Mouse (Mus musculus) effector memory CD4-positive, alpha-beta T cell, adult 7 months (primary cell): ENCODE data around the gene Agbl2. TPM values are rescaled to one million over a fixed set of nuclear protein-coding genes. Genes with fewer than 3 reads are reported as not detected.

Experiments used
- polyA plus RNA-seq: library from polyadenylated mRNA; unstranded; fragments of 100-300 nt; shearing (Covaris generic); gene quantifications from one replicate; pipeline ENCODE4 v1.2.1, GENCODE M21; 2017

Agbl2 gene
- polyA plus RNA-seq: 0.23 TPM

DNA sequence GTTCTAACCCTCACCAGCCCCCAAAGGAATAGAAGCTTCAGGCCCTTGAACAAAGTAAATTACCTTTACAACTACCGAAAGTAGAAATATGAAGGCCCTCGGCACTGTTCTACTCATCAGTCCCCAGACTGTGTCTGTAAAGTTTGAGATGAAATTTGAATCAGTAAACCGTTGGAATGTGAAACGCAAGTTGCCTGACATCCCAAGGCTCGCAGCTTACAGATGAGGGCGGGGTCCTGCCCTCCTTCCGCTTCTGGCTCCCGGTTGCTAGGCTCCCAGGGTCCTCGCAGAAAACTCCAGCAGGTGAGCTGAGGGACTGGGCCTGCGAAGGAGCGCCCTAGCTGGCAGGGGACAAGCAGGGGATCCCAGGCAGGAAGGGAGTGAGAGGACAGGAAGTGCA lies at the start of gene Agbl2:
Agbl2 (plus strand) TSS at position 270 of the 400 bp plus-strand sequence.

DNA sequence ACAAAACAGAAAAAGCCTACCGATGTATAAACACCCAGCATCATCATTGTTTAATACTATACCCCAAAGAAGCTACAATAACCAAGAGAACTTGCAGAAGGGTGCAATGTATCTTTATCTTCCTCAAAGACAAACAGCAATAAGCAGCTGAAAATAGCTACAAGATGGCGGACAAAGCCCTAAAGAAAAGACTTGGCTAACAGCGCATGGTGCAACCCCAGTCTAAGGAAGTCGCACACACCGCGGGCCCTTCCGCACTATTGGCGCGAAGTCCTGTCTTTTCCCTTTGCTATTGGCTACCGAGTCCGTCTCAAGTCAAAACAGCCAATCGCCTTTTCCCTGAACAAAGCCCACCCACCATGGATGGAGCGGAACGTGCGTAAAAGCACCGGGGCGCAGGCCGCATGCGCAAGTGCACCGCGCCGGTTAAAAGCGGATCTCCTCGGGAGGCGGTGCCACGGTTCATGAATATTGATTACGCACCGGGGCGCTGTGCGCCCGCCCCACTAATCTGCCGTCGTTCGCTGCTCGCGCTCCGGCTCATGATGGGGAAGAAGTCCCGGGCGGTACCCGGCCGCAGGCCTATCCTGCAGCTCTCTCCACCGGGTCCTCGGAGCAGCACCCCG lies 37.4 kb upstream of the Agbl2 start, which contains the start of gene Fnbp4:
Fnbp4 (plus strand) TSS at position 318 of the 626 bp plus-strand sequence.

DNA sequence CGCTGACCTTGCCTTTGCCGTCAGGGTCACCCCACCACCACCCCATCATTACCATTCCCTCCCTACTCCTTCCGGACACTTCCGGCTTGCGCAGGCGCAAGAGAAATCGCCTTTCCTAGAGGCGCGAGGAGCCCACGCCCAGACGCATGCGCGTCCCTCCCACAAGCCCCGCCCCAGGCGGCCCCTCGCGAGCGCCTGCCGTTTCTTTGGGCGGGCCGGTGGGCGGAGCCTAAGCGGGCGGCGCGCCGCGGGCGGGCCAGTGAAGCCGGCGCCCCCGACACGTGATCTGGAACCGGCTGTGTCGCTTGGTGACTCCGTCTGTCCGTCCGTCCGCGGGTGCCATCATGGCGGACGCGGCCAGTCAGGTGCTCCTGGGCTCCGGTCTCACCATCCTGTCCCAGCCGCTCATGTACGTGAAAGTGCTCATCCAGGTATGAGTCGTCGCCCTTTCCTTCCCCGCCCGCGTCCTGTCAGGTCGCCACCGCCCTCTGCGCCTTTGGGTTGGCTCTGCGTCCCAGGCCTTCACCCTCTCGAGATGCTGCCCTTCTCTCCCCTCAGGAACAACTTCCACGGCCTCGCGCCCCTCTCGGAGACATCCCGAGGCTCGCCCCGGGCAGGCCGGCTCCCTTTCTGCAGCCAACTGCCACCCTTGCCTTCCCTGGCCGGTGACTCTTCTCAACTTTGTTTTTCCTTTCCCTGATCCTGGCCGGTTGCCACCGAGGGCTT lies 64.6 kb downstream of the Agbl2 start, which contains the start of gene Mtch2:
Mtch2 (plus strand) TSS at position 201 of the 726 bp plus-strand sequence.

Other genes starting within 250 kb of the Agbl2 start
- 19.3 TPM for gene Ptprj, start 202.1 kb upstream of the Agbl2 start, polyA plus RNA-seq
- gene Nup160, start 105.5 kb upstream of the Agbl2 start, polyA plus RNA-seq: 37.0 TPM
- 248 TPM for gene Fnbp4, start 37.4 kb upstream of the Agbl2 start, polyA plus RNA-seq
- 121 TPM for gene Mtch2, start 64.4 kb downstream of the Agbl2 start, polyA plus RNA-seq
- gene C1qtnf4, start 103.1 kb downstream of the Agbl2 start, polyA plus RNA-seq: 6.2 TPM
- 24.2 TPM for gene Kbtbd4, start 122.0 kb downstream of the Agbl2 start, polyA plus RNA-seq
- 101 TPM for gene Ndufs3, start 122.1 kb downstream of the Agbl2 start, polyA plus RNA-seq
- gene Celf1, start 157.7 kb downstream of the Agbl2 start, polyA plus RNA-seq: 136 TPM